Mouse (Mus musculus) bone marrow, adult 2 months (tissue): ENCODE measurements at regions not wholly inside any gene's neighbourhood (a gene's known extent, or its start where the extent isn't known, plus 50 kb on each side); places are given as distances from the start of the nearest gene placed in this dataset.

Experiments
- CTCF ChIP-seq: fragments of 200-500 bp; IDR thresholded peaks from 2 replicates; pipeline ENCODE4 v1.5.1; 2011; ENCODE audit warnings: low read length, control low read depth; ENCODE audit not compliant: control insufficient read depth, insufficient read depth
- POLR2A ChIP-seq: fragments of 200-500 bp; IDR thresholded peaks from 2 replicates; pipeline ENCODE4 v1.6.1; 2011; ENCODE audit warnings: low read depth, mild to moderate bottlenecking, control low read depth, low read length, borderline replicate concordance; ENCODE audit not compliant: control insufficient read depth

DNA sequence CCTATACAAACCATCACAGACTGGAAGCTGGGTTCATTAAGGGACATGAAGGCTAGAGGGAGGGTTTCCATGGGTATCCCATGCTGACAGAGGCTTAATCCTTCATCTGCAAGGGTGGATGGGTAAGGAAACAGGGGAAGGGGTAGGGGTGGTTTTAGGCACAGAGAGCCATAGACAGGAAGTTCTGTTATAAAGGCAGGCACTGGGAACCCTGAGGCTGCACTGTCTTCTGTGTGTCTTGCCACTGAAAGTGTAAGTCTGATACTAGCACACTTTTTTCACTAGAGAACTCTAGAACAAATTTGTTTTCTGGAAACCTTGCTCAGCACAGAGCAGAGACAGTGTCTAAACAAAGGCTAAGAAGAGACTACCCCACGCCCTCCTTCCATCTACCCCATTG lies 103.4 kb upstream of the Pmepa1 start:
- no peak for TF ChIP-seq POLR2A
- no peak for TF ChIP-seq CTCF
